Mouse (Mus musculus): ENCODE data around the gene Cfhr1.

The Cfhr1 gene

DNA sequence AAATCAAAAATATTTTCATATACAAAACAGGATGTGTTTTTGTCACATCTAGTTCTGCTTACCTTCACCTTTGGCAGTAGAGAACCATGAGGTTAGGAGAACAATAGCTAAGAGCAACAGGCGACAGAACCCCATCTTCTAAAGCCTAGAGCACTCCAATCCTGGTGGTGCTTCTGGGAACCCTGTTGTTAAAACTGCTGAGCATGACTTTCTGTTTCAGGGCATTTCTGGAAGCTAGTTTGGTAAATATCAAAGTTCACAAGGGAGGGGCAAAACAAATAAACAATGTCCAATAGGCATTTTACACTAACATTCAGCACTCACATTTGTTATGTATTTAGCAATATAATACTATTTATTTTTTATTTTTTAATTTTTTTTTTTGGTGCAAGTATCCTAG is at the start of gene Cfhr1:
Gene Cfhr1, minus strand, starts transcription at position 249 of the 400 bp plus-strand sequence.
- DNase-seq (ENCODE audit: low spot score), result no peak

DNA sequence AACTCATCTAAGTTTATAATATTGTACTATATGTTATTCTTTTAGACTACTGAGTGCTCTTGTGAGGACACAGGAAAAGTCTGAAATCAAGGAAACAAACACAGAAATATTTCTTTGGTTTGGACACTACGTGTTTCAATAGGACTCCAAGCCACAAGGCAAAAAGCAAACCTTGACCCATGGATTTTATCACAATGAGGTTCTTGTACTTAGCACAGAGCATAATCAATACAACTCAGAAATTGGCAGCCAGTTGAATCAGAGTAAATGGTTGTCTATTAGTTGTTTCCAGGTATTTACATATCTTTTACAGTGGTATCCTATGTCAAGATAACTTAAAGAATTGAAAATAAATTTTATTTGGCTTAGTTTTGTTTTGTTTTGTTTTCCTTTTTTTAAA is 8.8 kb downstream of the Cfhr1 start:
- no peak for DNase-seq (ENCODE audit: low spot score)

DNA sequence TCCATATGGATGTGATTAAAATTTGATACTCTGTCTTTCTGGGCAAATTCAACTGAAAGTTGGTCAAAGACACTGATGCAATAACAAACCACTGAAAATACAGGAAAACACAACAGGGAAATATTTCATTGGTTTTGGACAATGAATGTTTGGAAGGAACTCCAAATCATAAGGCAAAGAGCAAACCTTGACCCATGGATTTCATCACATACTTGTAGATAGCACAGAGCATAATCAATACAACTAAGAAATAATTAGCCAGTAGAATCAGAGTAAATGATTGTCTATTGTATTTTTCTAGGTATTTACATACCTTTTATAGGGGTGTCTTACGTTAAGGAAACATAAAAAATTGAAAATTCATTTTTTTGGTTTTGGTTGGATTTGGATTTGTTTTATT is 11.5 kb downstream of the Cfhr1 start:
- DNase-seq (ENCODE audit: low spot score), result no peak

DNA sequence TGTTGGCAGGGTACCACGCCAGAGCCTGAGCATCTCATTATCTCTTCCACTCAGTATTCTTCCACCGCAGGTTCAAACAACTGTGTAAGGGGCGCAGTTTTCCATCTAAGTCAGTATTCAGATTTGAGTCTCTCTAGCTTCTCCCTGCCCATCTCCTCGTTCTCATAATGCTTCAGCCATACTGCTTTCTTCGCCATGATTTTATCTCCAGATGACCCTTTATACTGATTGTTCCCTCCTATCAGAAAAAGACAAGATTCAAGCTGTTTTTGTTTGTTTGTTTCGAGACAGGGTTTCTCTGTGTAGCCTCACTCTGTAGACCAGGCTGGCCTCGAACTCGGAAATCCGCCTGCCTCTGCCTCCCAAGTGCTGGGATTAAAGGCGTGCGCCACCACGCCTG is 45.5 kb downstream of the Cfhr1 start:
- no peak for DNase-seq (ENCODE audit: low spot score)

DNA sequence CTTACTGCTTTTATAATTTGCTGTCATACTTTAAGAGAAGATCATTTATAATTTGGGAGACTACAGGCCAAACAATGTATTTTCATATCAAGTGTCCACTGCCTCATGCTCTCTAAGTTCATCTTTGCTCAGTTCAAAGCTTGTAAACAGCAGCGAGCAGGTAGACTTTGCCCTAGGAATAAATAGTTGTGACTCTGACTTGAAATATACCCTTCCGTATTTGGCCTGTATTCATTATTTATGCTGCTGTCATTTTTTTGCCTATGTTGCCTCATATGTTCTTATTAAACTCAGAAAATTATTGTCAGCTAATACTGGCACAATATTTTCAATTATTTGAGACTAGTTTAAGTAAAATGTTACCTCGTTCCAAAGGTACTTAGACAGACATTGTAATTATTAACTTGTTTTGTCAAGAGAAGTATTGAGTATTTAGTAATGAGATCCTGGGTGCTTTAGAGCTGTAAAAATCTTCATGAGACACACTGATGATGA is 58.8 kb downstream of the Cfhr1 start, which contains the start of gene F13b:
Gene F13b, plus strand, starts transcription at position 445 of the 495 bp plus-strand sequence.
- DNase-seq (ENCODE audit: low spot score), result no peak

DNA sequence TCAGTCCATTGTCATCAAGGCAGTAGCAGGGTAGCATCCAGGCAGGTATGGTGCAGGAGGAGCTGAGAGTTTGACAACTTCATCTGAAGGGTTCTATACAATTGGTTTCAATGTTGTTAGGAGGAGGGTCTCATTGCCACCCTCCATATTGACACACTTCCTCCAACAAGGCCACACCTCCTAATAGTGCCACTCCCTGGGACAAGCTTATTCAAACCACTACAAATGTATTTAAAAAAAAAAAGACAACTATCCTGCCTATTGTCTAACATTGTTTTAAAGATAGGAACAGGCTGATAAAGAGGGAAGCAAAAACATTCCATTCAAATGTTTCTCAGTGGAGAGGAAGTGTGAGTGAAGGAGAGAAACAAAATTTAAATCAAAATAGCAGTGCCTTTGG is 60.3 kb downstream of the Cfhr1 start:
- DNase-seq (ENCODE audit: low spot score), result no peak

Data from layer of hippocampus, adult 9-10 months (tissue).